Mouse (Mus musculus) cerebellum, postnatal 14 days (tissue): ENCODE results near the gene Tas2r117.

Experiments
- DNase-seq, 2 experiments: peaks; one replicate each; pipeline ENCODE4 v3.0.0; 2021; ENCODE audit warnings: mixed read lengths in 2 of 2

Gene Tas2r117

GRCm38 (mm10) chr6:132802518-132802917, at the start of gene Tas2r117:
TSS of gene Tas2r117 (plus strand) at chr6:132802818.
- DNase-seq: no peak

- DNase-seq: no peak
Observed at GRCm38 (mm10) chr6:132754430-132754829, 48.2 kb upstream of the Tas2r117 start, which contains the start of gene Tas2r124. TSS of gene Tas2r124 (plus strand) at chr6:132754730.

- DNase-seq: no peak
Observed at GRCm38 (mm10) chr6:132761831-132762230, 40.8 kb upstream of the Tas2r117 start, which contains the start of gene Tas2r102. TSS of gene Tas2r102 (plus strand) at chr6:132762131.

- no peak for DNase-seq
Observed at GRCm38 (mm10) chr6:132778062-132778461, 24.6 kb upstream of the Tas2r117 start, which contains the start of gene Tas2r136. TSS of gene Tas2r136 (minus strand) at chr6:132778162.

- DNase-seq: no peak
Observed at GRCm38 (mm10) chr6:132795393-132795792, 7.2 kb upstream of the Tas2r117 start.

GRCm38 (mm10) chr6:132846842-132847241, 44.2 kb downstream of the Tas2r117 start, which contains the start of gene Tas2r123:
TSS of gene Tas2r123 (plus strand) at chr6:132847142.
- DNase-seq: no peak
